Mouse (Mus musculus) olfactory bulb, adult 2 months (tissue): ENCODE results near the gene Stk17b. TPM values are rescaled to one million over a fixed set of nuclear protein-coding genes. Genes with fewer than 3 reads are reported as not detected.
"Not testable (repeated sequence)": the region's sequence is repeated elsewhere in the genome, so short reads cannot be mapped to it uniquely, and the experiment has no call there.

Experiments used
- H3K27ac ChIP-seq: fragments of 200-500 bp; 2 replicates; pipeline ENCODE4 v1.5.1; 2012; ENCODE audit warnings: low read depth, low read length; ENCODE audit not compliant: insufficient read depth
- H3K4me1 ChIP-seq: fragments of 200-500 bp; 2 replicates; pipeline ENCODE4 v1.6.1; 2012; ENCODE audit warnings: low read length; ENCODE audit not compliant: control insufficient read depth, insufficient read depth
- H3K4me3 ChIP-seq: fragments of 200-500 bp; 2 replicates; pipeline ENCODE4 v1.5.1; 2012; ENCODE audit warnings: mild to moderate bottlenecking, low read depth, low read length, moderate library complexity; ENCODE audit not compliant: insufficient read depth
- CTCF ChIP-seq: fragments of 200-500 bp; IDR thresholded peaks from 2 replicates; pipeline ENCODE4 v1.5.1; 2012; ENCODE audit warnings: low read depth, mild to moderate bottlenecking, low read length, moderate library complexity; ENCODE audit not compliant: insufficient read depth
- POLR2A ChIP-seq: fragments of 200-500 bp; IDR thresholded peaks from 2 replicates; pipeline ENCODE4 v1.6.1; 2012; ENCODE audit warnings: mild to moderate bottlenecking, low read depth, low read length, moderate library complexity; ENCODE audit not compliant: insufficient read depth
- WGBS: fragments of 180-500 bp; shearing (Covaris S2); methylation state at CpG from one replicate; pipeline ENCODE4 v1.1.7; 2018; 5-methylcytosine and 5-hydroxymethylcytosine counted together
- polyA plus RNA-seq: library from polyadenylated mRNA; stranded (reverse); fragments of >200 nt; gene quantifications from 2 replicates; pipeline ENCODE4 v1.2.4, GENCODE M21; 2012; ENCODE audit warnings: low replicate concordance; ENCODE audit not compliant: missing spikeins, insufficient read depth, insufficient read length

Stk17b gene
- polyA plus RNA-seq, 1 experiment, result not detected

DNA sequence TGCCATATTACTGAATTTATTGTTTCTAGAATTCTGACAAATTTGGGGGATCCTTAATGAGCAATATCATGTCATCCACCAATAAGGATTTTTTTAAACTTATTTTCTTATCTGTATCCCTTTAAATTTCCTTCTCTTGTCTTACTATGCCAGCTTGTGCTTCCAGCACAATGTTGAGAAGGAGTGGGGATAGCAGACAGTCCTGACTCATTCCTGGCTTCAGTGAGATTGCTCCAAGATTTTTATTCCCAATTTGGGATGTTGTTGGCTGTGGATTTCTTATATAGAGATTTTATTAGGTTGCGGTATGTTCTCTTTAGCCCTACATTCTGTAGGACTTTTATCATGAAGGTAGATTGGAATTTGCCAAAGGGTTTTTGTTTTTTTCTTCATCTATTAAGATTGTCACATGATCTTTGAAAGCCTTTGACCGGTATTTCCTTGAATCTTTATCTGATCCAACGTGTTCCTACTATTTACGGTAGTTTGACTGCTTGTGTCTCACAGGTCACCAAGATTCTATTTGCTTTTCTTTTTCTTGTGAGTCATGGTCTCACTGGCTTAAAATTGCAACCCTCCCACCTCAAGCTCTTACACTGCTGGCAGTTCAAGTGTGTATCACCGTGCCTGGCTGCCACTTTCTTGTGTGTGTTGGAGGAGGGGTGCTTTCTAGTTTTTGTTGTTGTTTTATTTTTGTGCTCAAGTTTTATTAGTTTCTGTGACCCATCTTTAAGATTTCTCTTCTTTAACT lies 64.2 kb downstream of the Stk17b start:
- Histone ChIP-seq H3K27ac (no peak overlapping the region), H3K4me3 (no peak overlapping the region), H3K4me1 (no peaks in the 10 kb centered on the region)
- 52% methylated on average over 5 of the region's 5 CpGs for WGBS
- TF ChIP-seq CTCF (no peak), POLR2A (no peak)

DNA sequence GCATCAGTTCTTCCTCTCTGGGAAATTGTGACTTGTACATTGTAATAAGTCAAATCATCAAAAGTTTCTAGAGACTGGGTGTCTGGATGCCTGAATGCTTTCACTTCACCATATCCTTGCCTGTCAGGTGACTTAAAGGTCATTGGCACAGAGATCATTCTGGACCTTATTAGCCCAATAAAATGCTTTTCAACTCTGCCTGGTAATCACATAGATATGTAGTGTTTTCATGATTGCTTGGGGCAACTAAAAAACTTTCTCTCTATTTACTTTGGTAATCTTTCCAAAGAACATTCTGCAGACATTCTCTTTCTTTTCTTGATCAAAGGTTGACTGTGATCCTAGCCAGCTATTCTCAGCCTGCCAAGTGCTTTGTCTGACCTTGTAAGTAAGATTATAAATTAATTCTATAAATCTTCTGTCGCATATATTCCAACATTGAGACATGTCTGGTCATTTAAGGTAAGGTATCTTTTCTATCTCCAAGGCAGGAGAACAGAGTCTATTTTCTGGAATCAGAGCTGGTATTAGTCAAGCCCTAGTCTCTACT lies 69.0 kb downstream of the Stk17b start:
- peaks cover 3% of the 10 kb centered on the region; the same call in 1 of the 2 replicates for H3K4me1 ChIP-seq
- H3K27ac ChIP-seq, result no peak overlapping the region
- no peak overlapping the region for H3K4me3 ChIP-seq
- WGBS, result 92% methylated on average over 1 of the region's 1 CpGs
- TF ChIP-seq POLR2A (no peak), CTCF (no peak)

DNA sequence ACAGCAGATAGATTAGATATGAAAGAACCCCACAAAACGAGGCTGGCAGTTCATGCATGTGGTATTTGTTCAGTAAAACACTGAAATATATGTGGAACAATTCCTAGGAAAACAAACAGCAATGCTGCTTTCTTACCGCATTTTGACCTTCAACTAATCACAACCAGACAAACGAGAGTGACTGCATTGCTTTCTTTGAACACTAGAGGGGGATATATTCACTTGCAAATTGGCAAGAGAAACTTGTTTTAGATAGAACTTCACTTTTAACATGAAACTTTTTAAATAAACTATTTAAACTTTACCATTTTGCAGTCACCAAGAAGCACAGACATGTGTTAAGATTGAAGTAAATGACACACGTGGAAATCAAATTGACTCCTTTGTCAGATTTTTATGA lies 69.6 kb downstream of the Stk17b start:
- TF ChIP-seq POLR2A, result no peak
- TF ChIP-seq CTCF, result no peak
- WGBS, result 2% methylated on average over 4 of the region's 4 CpGs
- Histone ChIP-seq H3K27ac (no peak overlapping the region), H3K4me1 (peaks cover 3% of the 10 kb centered on the region; the same call in 1 of the 2 replicates), H3K4me3 (no peak overlapping the region)

DNA sequence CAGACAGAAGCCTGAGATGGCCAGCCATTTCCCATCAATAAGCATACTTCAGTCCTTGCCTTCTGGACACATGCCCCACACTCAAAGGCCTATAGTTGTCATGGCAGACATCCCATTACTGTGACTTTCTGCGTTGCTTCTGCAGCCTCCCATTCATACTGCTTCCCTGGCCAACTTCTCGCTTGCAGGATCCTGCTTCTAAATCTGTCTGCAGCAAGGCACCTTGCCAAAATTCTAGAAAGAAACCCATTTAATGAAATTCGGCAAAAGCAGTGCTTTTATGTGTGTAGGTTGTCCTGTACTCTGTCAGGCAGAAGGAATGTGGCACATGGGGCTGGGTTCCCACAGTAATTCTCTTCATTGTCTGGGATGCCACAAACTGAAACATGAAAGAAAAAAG lies 71.6 kb downstream of the Stk17b start:
- H3K4me1 ChIP-seq, H3K4me3 ChIP-seq: not testable (repeated sequence)
- WGBS, result 24% methylated on average over 3 of the region's 3 CpGs

DNA sequence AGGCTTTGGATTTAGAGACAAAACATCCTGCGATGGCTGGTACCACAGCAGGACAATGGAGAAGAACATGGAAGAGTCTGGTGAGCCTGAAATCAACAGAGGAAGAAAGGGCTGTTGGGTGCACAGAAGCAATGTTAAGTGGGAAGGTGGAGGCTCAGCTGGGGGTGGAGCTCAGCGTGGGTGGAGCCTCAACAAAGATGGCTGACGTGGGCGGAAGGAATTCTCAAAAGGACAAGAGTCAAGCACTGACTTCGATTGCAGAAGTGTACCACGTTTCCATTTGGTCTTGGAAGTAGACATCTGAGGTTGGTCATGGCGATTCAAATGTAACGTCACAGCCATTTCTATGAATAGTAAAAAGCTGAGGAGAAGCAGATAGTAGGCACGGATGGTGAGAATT lies 74.0 kb downstream of the Stk17b start:
- WGBS, result 93% methylated on average over 9 of the region's 9 CpGs
- H3K4me1 ChIP-seq, result peaks cover 9% of the 10 kb centered on the region
- TF ChIP-seq CTCF, result no peak
- no peak for TF ChIP-seq POLR2A
- H3K27ac ChIP-seq, result no peak overlapping the region
- no peak overlapping the region for H3K4me3 ChIP-seq

More for the DNA sequence above, 71.6 kb downstream of the Stk17b start:
- not testable (repeated sequence) for H3K27ac ChIP-seq

DNA sequence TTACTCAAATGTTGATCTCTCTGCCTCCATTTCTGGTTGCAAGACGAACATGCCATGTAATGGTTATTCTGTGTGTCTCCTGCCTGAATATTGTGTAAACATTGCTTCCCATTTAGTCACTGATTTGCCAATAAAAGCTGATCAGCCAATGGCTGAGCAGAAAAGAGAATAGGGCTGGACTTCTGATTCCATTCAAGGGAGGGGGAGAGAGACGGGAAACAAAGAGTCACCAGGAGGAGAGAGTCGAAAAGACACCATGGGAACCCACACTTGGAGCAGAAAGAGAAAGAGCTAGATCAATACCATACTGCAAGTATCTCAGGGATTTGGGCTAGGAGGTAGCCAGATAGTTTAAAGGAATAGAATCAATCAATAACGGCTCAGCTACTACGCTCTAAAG lies 75.4 kb downstream of the Stk17b start:
- not testable (repeated sequence) for H3K4me3 ChIP-seq, H3K27ac ChIP-seq, H3K4me1 ChIP-seq
- WGBS, result 82% methylated on average over 5 of the region's 5 CpGs

DNA sequence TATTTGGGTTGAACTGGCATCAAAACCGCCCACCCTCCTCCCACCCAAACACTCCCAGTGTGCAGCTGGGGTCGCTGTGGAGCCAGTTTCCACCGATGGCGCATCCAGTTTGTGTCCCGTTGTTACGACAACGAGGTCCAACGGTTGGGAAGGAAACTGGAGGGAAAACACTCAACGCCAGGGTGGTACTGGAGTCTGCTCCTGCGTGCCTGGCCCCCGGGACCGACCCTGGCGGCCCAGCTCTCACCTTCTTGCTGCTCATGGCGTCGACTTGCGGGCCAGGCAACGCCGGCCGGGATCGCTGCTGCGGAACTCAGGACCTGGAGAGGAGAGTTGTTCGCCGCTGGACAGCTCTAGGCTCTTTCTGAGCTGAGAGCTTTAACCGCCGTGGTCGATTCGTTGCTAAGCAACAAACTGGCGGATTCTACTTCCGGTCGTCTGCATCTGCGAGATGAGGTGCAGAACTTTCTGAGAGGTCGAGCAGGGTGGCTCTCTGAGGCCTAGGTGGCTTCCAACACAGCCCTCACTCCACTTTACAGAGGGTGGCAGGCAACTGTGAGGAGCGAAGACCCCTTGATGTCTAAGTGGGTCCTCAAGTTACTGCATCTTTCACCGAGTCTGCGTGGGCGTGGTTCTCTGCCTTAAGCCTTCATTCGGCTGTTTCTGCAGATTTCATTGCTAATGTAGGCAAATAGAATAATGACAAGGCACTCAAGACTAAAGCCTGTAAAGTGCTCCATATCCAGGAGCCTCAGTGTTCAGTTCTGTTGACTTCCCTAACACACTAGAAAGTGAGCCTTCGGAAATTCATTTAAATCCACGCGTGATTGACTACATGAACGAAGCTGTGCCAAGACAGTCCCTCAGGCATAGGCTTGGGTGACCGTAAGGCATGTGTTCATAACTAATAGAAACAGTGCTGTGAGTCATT lies 78.3 kb downstream of the Stk17b start, which contains the start of gene Dnah7a:
Gene Dnah7a, minus strand, starts transcription at position 354 of the 931 bp plus-strand sequence.
- TF ChIP-seq CTCF (0 out of 2 replicates have a peak, but pooled peaks have one; percentile 44), POLR2A (no peak)
- H3K27ac ChIP-seq, result no peak within 1 kb of the TSS

More for the DNA sequence above, 78.3 kb downstream of the Stk17b start, which contains the start of gene Dnah7a:
- H3K4me3 ChIP-seq, result peak within 1 kb of the TSS; percentile 61
- H3K4me1 ChIP-seq, result peaks cover 6% of the 10 kb centered on the region
- WGBS, result 14% methylated on average over 42 of the region's 42 CpGs

Other genes with a start within 250 kb of the Stk17b start
- not detected in 2 replicates for gene Dnah7a, start 78.4 kb downstream of the Stk17b start, polyA plus RNA-seq